Mouse (Mus musculus) forebrain, embryonic 12.5 days (tissue): ENCODE data around the gene Zfhx3. TPM values are rescaled to one million over a fixed set of nuclear protein-coding genes. Genes with fewer than 3 reads are reported as not detected.

Experiments
- ATAC-seq: fragments of 200-750 bp; cut with Nextera tagmentation; 2 replicates; pipeline ENCODE4 v1.8.0; 2017; ENCODE audit warnings: moderate TSS enrichment; ENCODE audit not compliant: low FRiP score
- H3K27ac ChIP-seq: fragments of 300-500 bp; sonication (generic); 2 replicates; pipeline ENCODE4 v1.5.1; 2016; ENCODE audit warnings: mild to moderate bottlenecking
- H3K27me3 ChIP-seq: fragments of 300-500 bp; sonication (generic); 2 replicates; pipeline ENCODE4 v1.6.1; 2016; ENCODE audit warnings: mild to moderate bottlenecking
- H3K36me3 ChIP-seq: fragments of 300-500 bp; sonication (generic); replicated peaks from 2 replicates; pipeline ENCODE4 v1.6.1; 2016; ENCODE audit warnings: mild to moderate bottlenecking
- H3K4me1 ChIP-seq: fragments of 300-500 bp; sonication (generic); 2 replicates; pipeline ENCODE4 v1.6.1; 2016
- H3K4me2 ChIP-seq: fragments of 300-500 bp; sonication (generic); 2 replicates; pipeline ENCODE4 v1.6.1; 2016; ENCODE audit warnings: mild to moderate bottlenecking, moderate library complexity
- H3K4me3 ChIP-seq: fragments of 300-500 bp; sonication (generic); replicated peaks from 2 replicates; pipeline ENCODE4 v1.5.1; 2016; ENCODE audit warnings: mild to moderate bottlenecking
- H3K9ac ChIP-seq: fragments of 300-500 bp; sonication (generic); 2 replicates; pipeline ENCODE4 v1.6.1; 2016; ENCODE audit warnings: mild to moderate bottlenecking
- H3K9me3 ChIP-seq: fragments of 300-500 bp; sonication (generic); 2 replicates; pipeline ENCODE4 v1.6.1; 2016
- WGBS: fragments of 180-500 bp; shearing (Covaris S2); methylation state at CpG from one replicate; pipeline ENCODE4 v1.1.7; 2016; 5-methylcytosine and 5-hydroxymethylcytosine counted together
- polyA plus RNA-seq: library from polyadenylated mRNA; unstranded; fragments of >200 nt; fragmentation: Nextera tagmentation; extraction: Ambion mirVana; gene quantifications from 2 replicates; pipeline ENCODE4 v1.2.1, GENCODE M21; 2016

Gene Zfhx3
- polyA plus RNA-seq, 1 experiment from 2014 or later: 30.5 TPM

GRCm38 (mm10) chr8:108581557-108581956 lies 639.1 kb downstream of the Zfhx3 start:
- H3K9me3 ChIP-seq: no peaks in the 10 kb centered on the region
- no peak overlapping the region for H3K4me2 ChIP-seq
- H3K4me3 ChIP-seq: no peak overlapping the region
- ATAC-seq: no peak
- H3K27ac ChIP-seq: no peak overlapping the region
- 76% methylated on average over 6 of the region's 6 CpGs for WGBS
- H3K27me3 ChIP-seq: peaks cover 14% of the 10 kb centered on the region; the same call in 1 of the 2 replicates
- H3K9ac ChIP-seq: no peak overlapping the region
- H3K36me3 ChIP-seq: no peaks in the 10 kb centered on the region
- peaks cover 20% of the 10 kb centered on the region for H3K4me1 ChIP-seq

GRCm38 (mm10) chr8:108582251-108582650 lies 639.8 kb downstream of the Zfhx3 start:
- WGBS: 82% methylated on average over 3 of the region's 3 CpGs
- Histone ChIP-seq H3K4me2 (no peak overlapping the region), H3K36me3 (no peaks in the 10 kb centered on the region), H3K9ac (no peak overlapping the region), H3K4me3 (no peak overlapping the region), H3K27ac (no peak overlapping the region), H3K9me3 (no peaks in the 10 kb centered on the region), H3K4me1 (peaks cover 16% of the 10 kb centered on the region), H3K27me3 (peaks cover 7% of the 10 kb centered on the region; the same call in 1 of the 2 replicates)
- ATAC-seq: no peak

- Histone ChIP-seq H3K36me3 (no peaks in the 10 kb centered on the region), H3K27me3 (0 out of 2 replicates have a peak, but pooled peaks cover 3% of the 10 kb centered on the region), H3K4me2 (no peak overlapping the region), H3K9me3 (no peaks in the 10 kb centered on the region), H3K4me3 (no peak overlapping the region), H3K9ac (no peak overlapping the region), H3K27ac (no peak overlapping the region), H3K4me1 (peaks cover 8% of the 10 kb centered on the region)
- ATAC-seq: no peak
- WGBS: 91% methylated on average over 4 of the region's 4 CpGs
These were observed 640.8 kb downstream of the Zfhx3 start for GRCm38 (mm10) chr8:108583261-108583660.

GRCm38 (mm10) chr8:108583867-108584661 lies 641.6 kb downstream of the Zfhx3 start:
- WGBS: 89% methylated on average over 9 of the region's 9 CpGs
- no peak overlapping the region for H3K4me3 ChIP-seq
- no peak overlapping the region for H3K4me2 ChIP-seq
- H3K4me1 ChIP-seq: no peaks in the 10 kb centered on the region; the same call in 1 of the 2 replicates
- H3K27me3 ChIP-seq: 0 out of 2 replicates have a peak, but pooled peaks cover 3% of the 10 kb centered on the region
- no peak for ATAC-seq
- no peaks in the 10 kb centered on the region for H3K9me3 ChIP-seq
- H3K27ac ChIP-seq: no peak overlapping the region
- H3K9ac ChIP-seq: no peak overlapping the region
- H3K36me3 ChIP-seq: no peaks in the 10 kb centered on the region

GRCm38 (mm10) chr8:108584662-108584978 lies 642.2 kb downstream of the Zfhx3 start:
- no peak for ATAC-seq
- 78% methylated on average over 4 of the region's 4 CpGs for WGBS
- H3K4me3 ChIP-seq: no peak overlapping the region
- no peak overlapping the region for H3K27ac ChIP-seq
- H3K4me1 ChIP-seq: no peaks in the 10 kb centered on the region
- 0 out of 2 replicates have a peak, but pooled peaks cover 3% of the 10 kb centered on the region for H3K27me3 ChIP-seq
- H3K4me2 ChIP-seq: no peak overlapping the region
- H3K9ac ChIP-seq: no peak overlapping the region
- no peaks in the 10 kb centered on the region for H3K36me3 ChIP-seq
- no peaks in the 10 kb centered on the region for H3K9me3 ChIP-seq

GRCm38 (mm10) chr8:108591037-108591436 lies 648.6 kb downstream of the Zfhx3 start:
- no peak overlapping the region for H3K9ac ChIP-seq
- peaks cover 22% of the 10 kb centered on the region for H3K4me1 ChIP-seq
- 93% methylated on average over 7 of the region's 7 CpGs for WGBS
- H3K4me2 ChIP-seq: no peak overlapping the region
- H3K27me3 ChIP-seq: 0 out of 2 replicates have a peak, but pooled peaks cover 3% of the 10 kb centered on the region
- H3K36me3 ChIP-seq: no peaks in the 10 kb centered on the region
- H3K9me3 ChIP-seq: no peaks in the 10 kb centered on the region
- no peak overlapping the region for H3K4me3 ChIP-seq
- no peak overlapping the region for H3K27ac ChIP-seq
- ATAC-seq: no peak

- Histone ChIP-seq H3K4me1 (peaks cover 22% of the 10 kb centered on the region), H3K36me3 (no peaks in the 10 kb centered on the region), H3K4me3 (no peak overlapping the region), H3K27ac (no peak overlapping the region), H3K4me2 (no peak overlapping the region), H3K27me3 (0 out of 2 replicates have a peak, but pooled peaks cover 3% of the 10 kb centered on the region), H3K9ac (no peak overlapping the region), H3K9me3 (no peaks in the 10 kb centered on the region)
- no peak for ATAC-seq
- 95% methylated on average over 11 of the region's 11 CpGs for WGBS
These were observed 649.7 kb downstream of the Zfhx3 start for GRCm38 (mm10) chr8:108592028-108592724.

- Histone ChIP-seq H3K9me3 (no peaks in the 10 kb centered on the region), H3K27ac (no peak overlapping the region), H3K27me3 (0 out of 2 replicates have a peak, but pooled peaks cover 3% of the 10 kb centered on the region), H3K36me3 (no peaks in the 10 kb centered on the region), H3K9ac (no peak overlapping the region), H3K4me1 (peaks cover 22% of the 10 kb centered on the region), H3K4me3 (no peak overlapping the region), H3K4me2 (no peak overlapping the region)
- no peak for ATAC-seq
- WGBS: 63% methylated on average over 13 of the region's 13 CpGs
These were observed 650.6 kb downstream of the Zfhx3 start for GRCm38 (mm10) chr8:108592990-108593589.

- Histone ChIP-seq H3K4me3 (no peak overlapping the region), H3K9ac (no peak overlapping the region), H3K27ac (no peak overlapping the region), H3K4me1 (peaks cover 22% of the 10 kb centered on the region), H3K4me2 (no peak overlapping the region), H3K36me3 (no peaks in the 10 kb centered on the region), H3K27me3 (0 out of 2 replicates have a peak, but pooled peaks cover 3% of the 10 kb centered on the region), H3K9me3 (no peaks in the 10 kb centered on the region)
- WGBS: 64% methylated on average over 9 of the region's 9 CpGs
- no peak for ATAC-seq
These were observed 651.4 kb downstream of the Zfhx3 start for GRCm38 (mm10) chr8:108593891-108594290.

GRCm38 (mm10) chr8:108594361-108595060 lies 652.1 kb downstream of the Zfhx3 start:
- Histone ChIP-seq H3K9me3 (no peaks in the 10 kb centered on the region), H3K9ac (no peak overlapping the region), H3K4me1 (peaks cover 22% of the 10 kb centered on the region), H3K27me3 (0 out of 2 replicates have a peak, but pooled peaks cover 3% of the 10 kb centered on the region), H3K4me2 (no peak overlapping the region), H3K4me3 (no peak overlapping the region), H3K27ac (0 out of 2 replicates have a peak overlapping the region, but pooled peaks have one; percentile 10), H3K36me3 (no peaks in the 10 kb centered on the region)
- ATAC-seq: no peak
- 47% methylated on average over 9 of the region's 9 CpGs for WGBS

- Histone ChIP-seq H3K27me3 (0 out of 2 replicates have a peak, but pooled peaks cover 3% of the 10 kb centered on the region), H3K4me2 (no peak overlapping the region), H3K36me3 (no peaks in the 10 kb centered on the region), H3K27ac (peak overlapping the region; percentile 50; the same call in 1 of the 2 replicates), H3K4me1 (peaks cover 22% of the 10 kb centered on the region), H3K9me3 (no peaks in the 10 kb centered on the region), H3K9ac (no peak overlapping the region), H3K4me3 (no peak overlapping the region)
- ATAC-seq: no peak
- WGBS: 65% methylated on average over 9 of the region's 9 CpGs
These were observed 652.6 kb downstream of the Zfhx3 start for GRCm38 (mm10) chr8:108595061-108595419.
